Mouse (Mus musculus) kidney, embryonic 15.5 days (tissue): ENCODE measurements around the gene Htr2b. TPM values are rescaled to one million over a fixed set of nuclear protein-coding genes. Genes with fewer than 3 reads are reported as not detected.

ENCODE experiments used
- ATAC-seq: fragments of 200-750 bp; cut with Nextera tagmentation; replicated peaks from 2 replicates; pipeline ENCODE4 v1.8.0; 2017; ENCODE audit warnings: moderate TSS enrichment; ENCODE audit not compliant: low FRiP score
- H3K27ac ChIP-seq: fragments of 300-500 bp; sonication (generic); 2 replicates; pipeline ENCODE4 v1.5.1; 2015; ENCODE audit warnings: mild to moderate bottlenecking, inconsistent platforms
- H3K27me3 ChIP-seq: fragments of 300-500 bp; sonication (generic); 2 replicates; pipeline ENCODE4 v1.6.1; 2015; ENCODE audit warnings: inconsistent platforms
- H3K36me3 ChIP-seq: fragments of 300-500 bp; sonication (generic); 2 replicates; pipeline ENCODE4 v1.6.1; 2015; ENCODE audit warnings: inconsistent platforms
- H3K4me1 ChIP-seq: fragments of 300-500 bp; sonication (generic); 2 replicates; pipeline ENCODE4 v1.6.1; 2015; ENCODE audit warnings: inconsistent platforms
- H3K4me2 ChIP-seq: fragments of 300-500 bp; sonication (generic); 2 replicates; pipeline ENCODE4 v1.6.1; 2015; ENCODE audit warnings: moderate library complexity, mild to moderate bottlenecking, inconsistent platforms
- H3K4me3 ChIP-seq: fragments of 300-500 bp; sonication (generic); replicated peaks from 2 replicates; pipeline ENCODE4 v1.5.1; 2015; ENCODE audit warnings: mild to moderate bottlenecking, inconsistent platforms
- H3K9ac ChIP-seq: fragments of 300-500 bp; sonication (generic); 2 replicates; pipeline ENCODE4 v1.6.1; 2015; ENCODE audit warnings: mild to moderate bottlenecking, inconsistent platforms
- H3K9me3 ChIP-seq: fragments of 300-500 bp; sonication (generic); replicated peaks from 2 replicates; pipeline ENCODE4 v1.6.1; 2016; ENCODE audit warnings: inconsistent platforms
- WGBS: fragments of 180-500 bp; shearing (Covaris S2); methylation state at CpG from one replicate; pipeline ENCODE4 v1.1.7; 2015; ENCODE audit warnings: mixed read lengths; 5-methylcytosine and 5-hydroxymethylcytosine counted together
- polyA plus RNA-seq: library from polyadenylated mRNA; unstranded; fragments of >200 nt; fragmentation: Nextera tagmentation; extraction: Ambion mirVana; gene quantifications from 2 replicates; pipeline ENCODE4 v1.2.1, GENCODE M21; 2015

Gene Htr2b
- polyA plus RNA-seq, 1 experiment from 2014 or later, result 1.1 TPM

- 96% methylated on average over 2 of the region's 2 CpGs for WGBS
- Histone ChIP-seq H3K27me3 (no peaks in the 10 kb centered on the region), H3K4me3 (no peak overlapping the region), H3K9ac (no peak overlapping the region), H3K4me2 (no peak overlapping the region), H3K4me1 (no peaks in the 10 kb centered on the region), H3K27ac (no peak overlapping the region), H3K9me3 (no peaks in the 10 kb centered on the region), H3K36me3 (peaks cover 87% of the 10 kb centered on the region)
- no peak for ATAC-seq
These were observed 35.2 kb downstream of the Htr2b start for GRCm38 (mm10) chr1:86076565-86076964.

GRCm38 (mm10) chr1:86064271-86064991, 47.3 kb downstream of the Htr2b start, which contains the start of gene Psmd1:
TSS of gene Psmd1 (plus strand) at chr1:86064387.
- peak; percentile 93 for ATAC-seq
- Histone ChIP-seq H3K9ac (peak within 1 kb of the TSS; percentile 95), H3K27me3 (no peaks in the 10 kb centered on the region), H3K9me3 (no peaks in the 10 kb centered on the region), H3K4me3 (peak within 1 kb of the TSS; percentile 83), H3K4me2 (peak within 1 kb of the TSS; percentile 70), H3K36me3 (0 out of 2 replicates have a peak, but pooled peaks cover 10% of the 10 kb centered on the region), H3K27ac (peak within 1 kb of the TSS; percentile 79), H3K4me1 (peaks cover 21% of the 10 kb centered on the region)
- WGBS, result under 1% methylated on average over 47 of the region's 47 CpGs

GRCm38 (mm10) chr1:86062523-86062922, 49.2 kb downstream of the Htr2b start:
- Histone ChIP-seq H3K27ac (no peak overlapping the region), H3K36me3 (0 out of 2 replicates have a peak, but pooled peaks cover 5% of the 10 kb centered on the region), H3K27me3 (no peaks in the 10 kb centered on the region), H3K4me3 (no peak overlapping the region), H3K9ac (no peak overlapping the region), H3K4me2 (no peak overlapping the region), H3K9me3 (no peaks in the 10 kb centered on the region), H3K4me1 (peaks cover 27% of the 10 kb centered on the region)
- ATAC-seq, result no peak
- 83% methylated on average over 6 of the region's 6 CpGs for WGBS

- 10% methylated on average over 21 of the region's 21 CpGs for WGBS
- peak overlapping the region; percentile 47 for H3K4me3 ChIP-seq
- H3K4me1 ChIP-seq, result peaks cover 12% of the 10 kb centered on the region; the same call in 1 of the 2 replicates
- peak overlapping the region; percentile 65 for H3K4me2 ChIP-seq
- H3K27ac ChIP-seq, result peak overlapping the region; percentile 81
- H3K36me3 ChIP-seq, result no peaks in the 10 kb centered on the region
- H3K9me3 ChIP-seq, result no peaks in the 10 kb centered on the region
- H3K27me3 ChIP-seq, result no peaks in the 10 kb centered on the region
- peak; percentile 92 for ATAC-seq
- peak overlapping the region; percentile 38; the same call in 1 of the 2 replicates for H3K9ac ChIP-seq
These were observed 52.7 kb downstream of the Htr2b start for GRCm38 (mm10) chr1:86058856-86059769.

GRCm38 (mm10) chr1:86056284-86056683, 55.5 kb downstream of the Htr2b start:
- no peak overlapping the region for H3K4me3 ChIP-seq
- no peaks in the 10 kb centered on the region for H3K27me3 ChIP-seq
- H3K36me3 ChIP-seq, result no peaks in the 10 kb centered on the region
- ATAC-seq, result no peak
- WGBS, result 90% methylated on average over 4 of the region's 4 CpGs
- H3K4me2 ChIP-seq, result no peak overlapping the region
- peaks cover 10% of the 10 kb centered on the region; the same call in 1 of the 2 replicates for H3K4me1 ChIP-seq
- no peaks in the 10 kb centered on the region for H3K9me3 ChIP-seq
- no peak overlapping the region for H3K27ac ChIP-seq
- no peak overlapping the region for H3K9ac ChIP-seq

GRCm38 (mm10) chr1:86054943-86055342, 56.8 kb downstream of the Htr2b start:
- WGBS, result 49% methylated on average over 3 of the region's 3 CpGs
- Histone ChIP-seq H3K36me3 (no peaks in the 10 kb centered on the region), H3K27me3 (no peaks in the 10 kb centered on the region), H3K27ac (no peak overlapping the region), H3K9me3 (no peaks in the 10 kb centered on the region), H3K4me3 (no peak overlapping the region), H3K4me2 (no peak overlapping the region), H3K4me1 (peaks cover 10% of the 10 kb centered on the region; the same call in 1 of the 2 replicates), H3K9ac (no peak overlapping the region)
- no peak for ATAC-seq

- Histone ChIP-seq H3K27ac (no peak overlapping the region), H3K36me3 (no peaks in the 10 kb centered on the region), H3K27me3 (peaks cover 8% of the 10 kb centered on the region), H3K4me3 (no peak overlapping the region), H3K4me1 (no peaks in the 10 kb centered on the region), H3K9ac (no peak overlapping the region), H3K4me2 (no peak overlapping the region), H3K9me3 (no peaks in the 10 kb centered on the region)
- no peak for ATAC-seq
- WGBS, result 80% methylated on average over 12 of the region's 12 CpGs
These were observed 58.4 kb downstream of the Htr2b start for GRCm38 (mm10) chr1:86053198-86053921.

Other genes starting within 250 kb of the Htr2b start
- gene Itm2c, start 217.7 kb downstream of the Htr2b start, polyA plus RNA-seq, result 220 and 231 TPM in 2 replicates
- gene 4933407L21Rik, start 183.5 kb downstream of the Htr2b start, polyA plus RNA-seq, result 1.5 and 1.8 TPM in 2 replicates
- 0.04 TPM in 1 of 2 replicates, not detected in the other for gene Gpr55, start 151.0 kb downstream of the Htr2b start, polyA plus RNA-seq
- not detected in 2 replicates for gene Spata3, start 95.2 kb downstream of the Htr2b start, polyA plus RNA-seq
- 1.1 and 1.2 TPM in 2 replicates for gene 2810459M11Rik, start 66.1 kb downstream of the Htr2b start, polyA plus RNA-seq
- gene Psmd1, start 47.6 kb downstream of the Htr2b start, polyA plus RNA-seq, result 181 and 182 TPM in 2 replicates
- gene Gm21972, start 21.7 kb upstream of the Htr2b start, polyA plus RNA-seq, result not detected in 2 replicates
- 25.3 and 29.9 TPM in 2 replicates for gene Armc9, start 42.8 kb upstream of the Htr2b start, polyA plus RNA-seq
- 7.5 and 7.8 TPM in 2 replicates for gene B3gnt7, start 190.9 kb upstream of the Htr2b start, polyA plus RNA-seq
- 500 and 531 TPM in 2 replicates for gene Ncl, start 247.4 kb upstream of the Htr2b start, polyA plus RNA-seq